Mouse (Mus musculus): ENCODE measurements around the gene Nf1.
A peak's percentile ranks its signal among the peaks of the same experiment; 100 is the strongest.

Nf1 gene

GRCm38 (mm10) chr11:79335077-79335476, 4.4 kb upstream of the Nf1 start:
- DNase-seq: no peak

- DNase-seq: no peak
Observed at GRCm38 (mm10) chr11:79336722-79337267, 2.7 kb upstream of the Nf1 start.

- no peak for DNase-seq
Observed at GRCm38 (mm10) chr11:79338621-79339020, 872 bp upstream of the Nf1 start.

GRCm38 (mm10) chr11:79339808-79340781, 602 bp downstream of the Nf1 start:
- DNase-seq: peak; percentile 21

GRCm38 (mm10) chr11:79356995-79357394, 17.5 kb downstream of the Nf1 start:
- DNase-seq: no peak

- no peak for DNase-seq
Observed at GRCm38 (mm10) chr11:79357397-79357796, 17.9 kb downstream of the Nf1 start.

- no peak for DNase-seq
Observed at GRCm38 (mm10) chr11:79364956-79365355, 25.5 kb downstream of the Nf1 start.

- no peak for DNase-seq
Observed at GRCm38 (mm10) chr11:79366284-79366683, 26.8 kb downstream of the Nf1 start.

GRCm38 (mm10) chr11:79373031-79373430, 33.5 kb downstream of the Nf1 start:
- no peak for DNase-seq

- peak; percentile 93 for DNase-seq
Observed at GRCm38 (mm10) chr11:79398336-79398735, 58.8 kb downstream of the Nf1 start.

- DNase-seq: no peak
Observed at GRCm38 (mm10) chr11:79403625-79404319, 64.3 kb downstream of the Nf1 start.

GRCm38 (mm10) chr11:79413761-79414513, 74.4 kb downstream of the Nf1 start:
- DNase-seq: no peak

GRCm38 (mm10) chr11:79422496-79422895, 83.0 kb downstream of the Nf1 start:
- no peak for DNase-seq

GRCm38 (mm10) chr11:79426571-79426970, 87.1 kb downstream of the Nf1 start:
- no peak for DNase-seq

GRCm38 (mm10) chr11:79427638-79428037, 88.1 kb downstream of the Nf1 start:
- DNase-seq: no peak

- DNase-seq: no peak
Observed at GRCm38 (mm10) chr11:79435252-79435651, 95.8 kb downstream of the Nf1 start.

GRCm38 (mm10) chr11:79448361-79448760, 108.9 kb downstream of the Nf1 start:
- DNase-seq: no peak

- no peak for DNase-seq
Observed at GRCm38 (mm10) chr11:79452966-79453365, 113.5 kb downstream of the Nf1 start.

GRCm38 (mm10) chr11:79457928-79458327, 118.4 kb downstream of the Nf1 start:
- no peak for DNase-seq

GRCm38 (mm10) chr11:79459846-79460245, 120.4 kb downstream of the Nf1 start:
- no peak for DNase-seq

GRCm38 (mm10) chr11:79460756-79461450, 121.4 kb downstream of the Nf1 start:
- no peak for DNase-seq

GRCm38 (mm10) chr11:79468097-79468496, 128.6 kb downstream of the Nf1 start:
- DNase-seq: no peak

Data from right cerebral cortex, postnatal 14 days (tissue).